Mouse (Mus musculus): Measurements from ENCODE around the gene Fbn1.

Fbn1 gene

GRCm38 (mm10) chr2:125368616-125369015, 139.2 kb downstream of the Fbn1 start:
- POLR2A ChIA-PET, result no interaction called here
- CTCF ChIA-PET, result no interaction called here

- ChIA-PET POLR2A (no interaction called here), CTCF (no interaction called here)
Observed at GRCm38 (mm10) chr2:125361661-125362060, 146.1 kb downstream of the Fbn1 start.

GRCm38 (mm10) chr2:125356486-125356885, 151.3 kb downstream of the Fbn1 start:
- POLR2A ChIA-PET, result no interaction called here
- CTCF ChIA-PET, result no interaction called here

- ChIA-PET POLR2A (no interaction called here), CTCF (no interaction called here)
Observed at GRCm38 (mm10) chr2:125356068-125356467, 151.7 kb downstream of the Fbn1 start.

GRCm38 (mm10) chr2:125355216-125355971, 152.4 kb downstream of the Fbn1 start:
- CTCF ChIA-PET, result no interaction called here
- POLR2A ChIA-PET, result no interaction called here

- CTCF ChIA-PET, result no interaction called here
- POLR2A ChIA-PET, result no interaction called here
Observed at GRCm38 (mm10) chr2:125354587-125354986, 153.2 kb downstream of the Fbn1 start.

- ChIA-PET POLR2A (no interaction called here), CTCF (no interaction called here)
Observed at GRCm38 (mm10) chr2:125349144-125349543, 158.6 kb downstream of the Fbn1 start.

GRCm38 (mm10) chr2:125342181-125342950, 165.4 kb downstream of the Fbn1 start:
- POLR2A ChIA-PET, result no interaction called here
- CTCF ChIA-PET, result no interaction called here

- CTCF ChIA-PET, result no interaction called here
- POLR2A ChIA-PET, result no interaction called here
Observed at GRCm38 (mm10) chr2:125340381-125340780, 167.4 kb downstream of the Fbn1 start.

GRCm38 (mm10) chr2:125337239-125337638, 170.6 kb downstream of the Fbn1 start:
- ChIA-PET POLR2A (no interaction called here), CTCF (no interaction called here)

- ChIA-PET POLR2A (interaction anchor here in 1 of 4 experiments (0.7 kb wide), 1 partner anchor 273 kb away, joined by 3 read pairs; no protein-coding TSS in a partner anchor), CTCF (no interaction called here)
Observed at GRCm38 (mm10) chr2:125335206-125335605, 172.6 kb downstream of the Fbn1 start.

GRCm38 (mm10) chr2:125334163-125334562, 173.6 kb downstream of the Fbn1 start:
- POLR2A ChIA-PET, result no interaction called here

GRCm38 (mm10) chr2:125331581-125331980, 176.2 kb downstream of the Fbn1 start:
- CTCF ChIA-PET, result no interaction called here
- POLR2A ChIA-PET, result no interaction called here

More at GRCm38 (mm10) chr2:125334163-125334562, 173.6 kb downstream of the Fbn1 start:
- CTCF ChIA-PET, result no interaction called here

GRCm38 (mm10) chr2:125330506-125330905, 177.3 kb downstream of the Fbn1 start:
- CTCF ChIA-PET, result no interaction called here
- POLR2A ChIA-PET, result no interaction called here

GRCm38 (mm10) chr2:125325125-125325855, 182.5 kb downstream of the Fbn1 start:
- POLR2A ChIA-PET, result no interaction called here

GRCm38 (mm10) chr2:125324455-125324854, 183.3 kb downstream of the Fbn1 start:
- ChIA-PET CTCF (no interaction called here), POLR2A (interaction anchor here in 1 of 4 experiments (0.6 kb wide), 1 partner anchor 181 kb away, joined by 3 read pairs; the partner anchor contains the start of gene Gm9913)

More at GRCm38 (mm10) chr2:125325125-125325855, 182.5 kb downstream of the Fbn1 start:
- CTCF ChIA-PET, result no interaction called here

GRCm38 (mm10) chr2:125323347-125323746, 184.4 kb downstream of the Fbn1 start:
- CTCF ChIA-PET, result no interaction called here
- POLR2A ChIA-PET, result no interaction called here

- ChIA-PET POLR2A (no interaction called here), CTCF (no interaction called here)
Observed at GRCm38 (mm10) chr2:125322581-125322980, 185.2 kb downstream of the Fbn1 start.

- POLR2A ChIA-PET, result no interaction called here
Observed at GRCm38 (mm10) chr2:125321071-125321470, 186.7 kb downstream of the Fbn1 start.

GRCm38 (mm10) chr2:125319651-125320050, 188.1 kb downstream of the Fbn1 start:
- CTCF ChIA-PET, result no interaction called here
- POLR2A ChIA-PET, result no interaction called here

More at GRCm38 (mm10) chr2:125321071-125321470, 186.7 kb downstream of the Fbn1 start:
- CTCF ChIA-PET, result no interaction called here

Data from embryonic stem cell, embryonic (primary cell).